8 mouse cellular contexts compared by ENCODE assay signal in genomic region chr7:66387813-66388521, GRCm38 (mm10). TPM values are rescaled to one million over a fixed set of nuclear protein-coding genes. Genes with fewer than 3 reads are reported as not detected.
A peak's percentile ranks its signal among the peaks of the same experiment; 100 is the strongest.
DNase-seq lines count a peak whose midpoint lies in the region; ATAC-seq and TF ChIP-seq lines count a peak whose summit lies in the region.

TSS of gene Lrrk1 (minus strand) at chr7:66388350.

- ATAC-seq in forebrain, embryonic 16.5 days = peak; percentile 58
- ATAC-seq in hematopoietic stem cell, adult 5-6 weeks (replicated peaks in 1 of 2; ENCODE audit: insufficient read depth in 1 of 2, low FRiP score in 2 of 2, low TSS enrichment in 1 of 2, low read depth in 1 of 2, poor library complexity in 2 of 2, severe bottlenecking in 2 of 2) = peak; percentile 47 to 61
- ATAC-seq in limb, embryonic 12.5 days (ENCODE audit: insufficient number of reproducible peaks, insufficient read depth, low FRiP score, low TSS enrichment, low read depth) = peak; percentile 64; the same call in 1 of the 2 replicates
- peak; percentile 90 for ATAC-seq in midbrain, embryonic 11.5 days (ENCODE audit: low FRiP score)

- H3K4me2 ChIP-seq in forebrain, embryonic 16.5 days (ENCODE audit: low read length) = peak within 1 kb of the TSS; percentile 96
- peak within 1 kb of the TSS; percentile 93 for H3K4me2 ChIP-seq in limb, embryonic 12.5 days
- peak within 1 kb of the TSS; percentile 84 for H3K4me2 ChIP-seq in midbrain, embryonic 11.5 days

- TF ChIP-seq CTCF in cerebellum, adult 2 months (IDR thresholded peaks at IDR 0.05; ENCODE audit: borderline replicate concordance, insufficient read depth, low read depth, low read length) = no peak

- no peak within 1 kb of the TSS; the same call in 1 of the 2 replicates for H3K27ac ChIP-seq in cerebellum, adult 2 months (ENCODE audit: insufficient read depth, low read length)
- no peak within 1 kb of the TSS for H3K27ac ChIP-seq in forebrain, embryonic 16.5 days (ENCODE audit: low read length)
- H3K27ac ChIP-seq in limb, embryonic 12.5 days = peak within 1 kb of the TSS; percentile 50; the same call in 1 of the 2 replicates
- no peak within 1 kb of the TSS for H3K27ac ChIP-seq in midbrain, embryonic 11.5 days (ENCODE audit: low read depth, low read length)

- peak in 1 of 2 experiments; percentile 14 for DNase-seq in cerebellum, adult 2 months
- no peak for DNase-seq in cerebellum, adult 9-10 months
- peak; percentile 76 for DNase-seq in adrenal gland, postnatal 10 days
- DNase-seq in midbrain, embryonic 11.5 days (ENCODE audit: low spot score, missing footprints) = peak; percentile 95
- peak; percentile 78 for DNase-seq in splenic B cell, adult 2 months (ENCODE audit: low read depth, low spot score)

- peak within 1 kb of the TSS; percentile 60 for H3K9ac ChIP-seq in forebrain, embryonic 16.5 days (replicated peaks; ENCODE audit: low read depth, low read length)
- H3K9ac ChIP-seq in limb, embryonic 12.5 days (replicated peaks) = peak within 1 kb of the TSS; percentile 91
- peak within 1 kb of the TSS; percentile 54 for H3K9ac ChIP-seq in midbrain, embryonic 11.5 days (ENCODE audit: low read length)

- no peak for TF ChIP-seq POLR2A in cerebellum, adult 2 months (IDR thresholded peaks at IDR 0.05; ENCODE audit: borderline replicate concordance, insufficient read depth, low read length)

- H3K9me3 ChIP-seq in forebrain, embryonic 16.5 days (ENCODE audit: control insufficient read depth, low read length) = no peaks in the 10 kb centered on the region
- no peaks in the 10 kb centered on the region for H3K9me3 ChIP-seq in limb, embryonic 12.5 days
- no peaks in the 10 kb centered on the region for H3K9me3 ChIP-seq in midbrain, embryonic 11.5 days (ENCODE audit: control insufficient read depth, low read length)

- peaks cover 2% of the 10 kb centered on the region; the same call in 1 of the 2 replicates for H3K27me3 ChIP-seq in cerebellum, adult 2 months (ENCODE audit: control insufficient read depth, insufficient read depth, low read length)
- peaks cover 4% of the 10 kb centered on the region for H3K27me3 ChIP-seq in forebrain, embryonic 16.5 days (replicated peaks; ENCODE audit: control insufficient read depth, insufficient read depth, low read length)
- H3K27me3 ChIP-seq in limb, embryonic 12.5 days = no peaks in the 10 kb centered on the region
- no peaks in the 10 kb centered on the region for H3K27me3 ChIP-seq in midbrain, embryonic 11.5 days (ENCODE audit: control insufficient read depth, insufficient read depth, low read length)
- no peaks in the 10 kb centered on the region for H3K27me3 ChIP-seq in splenic B cell, adult 2 months (ENCODE audit: control insufficient read depth, insufficient read depth, low read length, poor library complexity, severe bottlenecking)

- H3K36me3 ChIP-seq in forebrain, embryonic 16.5 days (ENCODE audit: control insufficient read depth, insufficient read depth) = no peaks in the 10 kb centered on the region
- no peaks in the 10 kb centered on the region for H3K36me3 ChIP-seq in limb, embryonic 12.5 days
- no peaks in the 10 kb centered on the region for H3K36me3 ChIP-seq in midbrain, embryonic 11.5 days (ENCODE audit: control insufficient read depth, insufficient read depth, low read length)
- no peaks in the 10 kb centered on the region for H3K36me3 ChIP-seq in splenic B cell, adult 2 months (ENCODE audit: control insufficient read depth, insufficient read depth, low read length, poor library complexity, severe bottlenecking)

- under 1% methylated on average over 70 of the region's 70 CpGs for WGBS in cerebellum, adult 2 months
- WGBS in forebrain, embryonic 16.5 days = under 1% methylated on average over 67 of the region's 70 CpGs
- under 1% methylated on average over 70 of the region's 70 CpGs for WGBS in limb, embryonic 12.5 days
- under 1% methylated on average over 66 of the region's 70 CpGs for WGBS in midbrain, embryonic 11.5 days

- no peaks in the 10 kb centered on the region for H3K4me1 ChIP-seq in cerebellum, adult 2 months (ENCODE audit: control insufficient read depth, insufficient read depth, low read length)
- peaks cover 17% of the 10 kb centered on the region for H3K4me1 ChIP-seq in forebrain, embryonic 16.5 days (replicated peaks; ENCODE audit: control insufficient read depth, insufficient read depth, low read length)
- H3K4me1 ChIP-seq in limb, embryonic 12.5 days (replicated peaks) = peaks cover 38% of the 10 kb centered on the region
- peaks cover 4% of the 10 kb centered on the region; the same call in 1 of the 2 replicates for H3K4me1 ChIP-seq in midbrain, embryonic 11.5 days (ENCODE audit: control insufficient read depth, insufficient read depth, low read length)

- H3K4me3 ChIP-seq in cerebellum, adult 2 months (replicated peaks; ENCODE audit: insufficient read depth, low read depth, low read length) = peak within 1 kb of the TSS; percentile 12
- peak within 1 kb of the TSS; percentile 53 for H3K4me3 ChIP-seq in forebrain, embryonic 16.5 days (replicated peaks; ENCODE audit: low read length)
- H3K4me3 ChIP-seq in limb, embryonic 12.5 days (replicated peaks) = peak within 1 kb of the TSS; percentile 70
- peak within 1 kb of the TSS; percentile 44 for H3K4me3 ChIP-seq in midbrain, embryonic 11.5 days (ENCODE audit: low read depth, low read length)

RNA-seq across cellular contexts. Expression of gene Lrrk1, which starts in this region (rescaled TPM):
- 2.6 TPM in 2 replicates for polyA plus RNA-seq in cerebellum, adult 2 months (2012; rRNA removed)
- 10 to 100 TPM; 12.4 to 16.4 TPM for total RNA-seq in adrenal gland, postnatal 10 days (2021)
- 2.7 and 3.2 TPM in 2 replicates for polyA plus RNA-seq in forebrain, embryonic 16.5 days (2015; fragmentation: Nextera tagmentation; extraction: Ambion mirVana)
- total RNA-seq in hematopoietic stem cell, adult 5-6 weeks (2017) = 13.6 and 29.3 TPM in 2 replicates
- polyA plus RNA-seq in limb, embryonic 12.5 days (2016; fragmentation: Nextera tagmentation; extraction: Ambion mirVana) = 14.2 and 14.3 TPM in 2 replicates
- 2.5 and 2.9 TPM in 2 replicates for polyA plus RNA-seq in midbrain, embryonic 11.5 days (2014; fragmentation: Nextera tagmentation; extraction: Ambion mirVana)

Comparison
In these comparisons a context has a peak if more than half of its experiments do, and no peak if none do; other contexts are left out.
1. H3K4me3 ChIP-seq: peak in every context shown above with its lines; median percentile 70 in limb, embryonic 12.5 days; 53 in forebrain, embryonic 16.5 days; 44 in midbrain, embryonic 11.5 days; 12 in cerebellum, adult 2 months.